Mouse (Mus musculus) hindbrain, embryonic 12.5 days (tissue): ENCODE measurements at regions not wholly inside any gene's neighbourhood (a gene's known extent, or its start where the extent isn't known, plus 50 kb on each side); places are given as distances from the start of the nearest gene placed in this dataset.

Source experiments
- ATAC-seq: fragments of 200-750 bp; cut with Nextera tagmentation; 2 replicates; pipeline ENCODE4 v1.8.0; 2017; ENCODE audit warnings: moderate TSS enrichment; ENCODE audit not compliant: low FRiP score
- H3K27ac ChIP-seq: fragments of 300-500 bp; sonication (generic); 2 replicates; pipeline ENCODE4 v1.5.1; 2016; ENCODE audit warnings: mild to moderate bottlenecking
- H3K27me3 ChIP-seq: fragments of 300-500 bp; sonication (generic); 2 replicates; pipeline ENCODE4 v1.6.1; 2016; ENCODE audit warnings: mild to moderate bottlenecking
- H3K36me3 ChIP-seq: fragments of 300-500 bp; sonication (generic); 2 replicates; pipeline ENCODE4 v1.6.1; 2016; ENCODE audit warnings: mild to moderate bottlenecking
- H3K4me1 ChIP-seq: fragments of 300-500 bp; sonication (generic); 2 replicates; pipeline ENCODE4 v1.6.1; 2016
- H3K4me2 ChIP-seq: fragments of 300-500 bp; sonication (generic); replicated peaks from 2 replicates; pipeline ENCODE4 v1.6.1; 2016; ENCODE audit warnings: mild to moderate bottlenecking
- H3K4me3 ChIP-seq: fragments of 300-500 bp; sonication (generic); 2 replicates; pipeline ENCODE4 v1.5.1; 2016; ENCODE audit warnings: mild to moderate bottlenecking
- H3K9ac ChIP-seq: fragments of 300-500 bp; sonication (generic); 2 replicates; pipeline ENCODE4 v1.6.1; 2016; ENCODE audit warnings: mild to moderate bottlenecking, moderate library complexity
- H3K9me3 ChIP-seq: fragments of 300-500 bp; sonication (generic); replicated peaks from 2 replicates; pipeline ENCODE4 v1.6.1; 2016; ENCODE audit warnings: mild to moderate bottlenecking
- WGBS: fragments of 180-500 bp; shearing (Covaris S2); methylation state at CpG from one replicate; pipeline ENCODE4 v1.1.7; 2016; 5-methylcytosine and 5-hydroxymethylcytosine counted together

GRCm38 (mm10) chr13:83732283-83733121 lies 228.7 kb downstream of the Mef2c start:
- Histone ChIP-seq H3K9ac (peak overlapping the region; percentile 100), H3K4me1 (no peaks in the 10 kb centered on the region), H3K36me3 (no peaks in the 10 kb centered on the region; the same call in none of the 2 replicates), H3K27me3 (no peaks in the 10 kb centered on the region; the same call in 1 of the 2 replicates), H3K4me2 (peak overlapping the region; percentile 69), H3K9me3 (no peaks in the 10 kb centered on the region), H3K4me3 (peak overlapping the region; percentile 84), H3K27ac (peak overlapping the region; percentile 100)
- ATAC-seq: peak; percentile 27
- WGBS: under 1% methylated on average over 31 of the region's 31 CpGs

DNA sequence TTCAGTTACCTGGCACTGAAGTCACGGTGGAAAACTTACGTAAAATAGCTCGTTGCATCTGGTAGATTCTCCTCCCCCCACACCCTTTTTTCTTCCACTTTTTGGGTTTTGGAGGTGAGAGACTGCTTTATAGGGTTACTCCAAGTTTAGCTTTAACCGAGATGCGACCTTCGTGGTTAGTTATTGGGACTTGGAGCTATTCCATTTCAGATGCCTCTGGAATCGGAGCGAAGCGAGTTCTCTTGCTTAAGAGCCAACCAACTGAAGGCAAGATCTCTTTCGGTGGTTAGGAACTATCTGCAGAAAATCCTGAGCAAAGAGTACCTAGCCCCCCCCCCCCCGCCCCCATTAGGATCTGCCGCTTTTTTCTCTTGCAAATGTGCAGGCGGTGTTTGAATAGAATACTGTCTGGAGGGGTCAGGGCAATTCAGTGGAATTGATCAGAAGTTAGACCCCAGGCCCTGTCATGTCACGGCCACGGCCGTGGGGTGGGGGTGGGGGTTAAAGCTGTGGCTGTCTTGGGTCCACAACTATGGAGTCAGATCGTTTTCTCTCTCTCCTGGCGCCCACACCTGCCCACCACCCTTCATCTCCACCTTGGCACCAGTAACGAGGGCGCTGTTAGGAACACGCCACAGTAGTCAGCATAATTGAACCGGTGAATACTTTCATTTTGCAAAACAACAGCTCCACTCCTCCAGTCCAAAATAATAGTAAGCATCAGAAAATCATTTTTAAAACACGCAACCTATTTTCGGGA lies 229.6 kb downstream of the Mef2c start:
- no peak for ATAC-seq
- Histone ChIP-seq H3K9ac (peak overlapping the region; percentile 100), H3K4me3 (peak overlapping the region; percentile 84), H3K9me3 (no peaks in the 10 kb centered on the region), H3K4me2 (peak overlapping the region; percentile 69), H3K27ac (peak overlapping the region; percentile 100), H3K36me3 (no peaks in the 10 kb centered on the region; the same call in none of the 2 replicates), H3K27me3 (no peaks in the 10 kb centered on the region), H3K4me1 (no peaks in the 10 kb centered on the region)
- WGBS: 2% methylated on average over 24 of the region's 24 CpGs

- Histone ChIP-seq H3K4me3 (peak overlapping the region; percentile 84), H3K4me2 (peak overlapping the region; percentile 69), H3K9ac (peak overlapping the region; percentile 100), H3K36me3 (no peaks in the 10 kb centered on the region; the same call in none of the 2 replicates), H3K4me1 (no peaks in the 10 kb centered on the region), H3K9me3 (no peaks in the 10 kb centered on the region), H3K27ac (peak overlapping the region; percentile 100), H3K27me3 (no peaks in the 10 kb centered on the region)
- no peak for ATAC-seq
- 10% methylated on average over 1 of the region's 1 CpGs for WGBS
Observed at GRCm38 (mm10) chr13:83733991-83734610, 230.3 kb downstream of the Mef2c start.

- Histone ChIP-seq H3K9me3 (no peaks in the 10 kb centered on the region), H3K27ac (peak overlapping the region; percentile 76), H3K4me1 (no peaks in the 10 kb centered on the region), H3K36me3 (no peaks in the 10 kb centered on the region; the same call in none of the 2 replicates), H3K27me3 (no peaks in the 10 kb centered on the region), H3K4me3 (peak overlapping the region; percentile 26), H3K4me2 (peak overlapping the region; percentile 60), H3K9ac (peak overlapping the region; percentile 69)
- WGBS: 3% methylated on average over 1 of the region's 1 CpGs
- no peak for ATAC-seq
Observed at GRCm38 (mm10) chr13:83734656-83735055, 230.8 kb downstream of the Mef2c start.

GRCm38 (mm10) chr13:83735101-83735500 lies 231.3 kb downstream of the Mef2c start:
- H3K4me2 ChIP-seq: peak overlapping the region; percentile 60
- H3K9me3 ChIP-seq: no peaks in the 10 kb centered on the region
- H3K27ac ChIP-seq: peak overlapping the region; percentile 85
- H3K4me3 ChIP-seq: peak overlapping the region; percentile 38
- H3K4me1 ChIP-seq: no peaks in the 10 kb centered on the region
- peak overlapping the region; percentile 66 for H3K9ac ChIP-seq
- no peak for ATAC-seq
- no peaks in the 10 kb centered on the region for H3K27me3 ChIP-seq
- 43% methylated on average over 1 of the region's 1 CpGs for WGBS
- no peaks in the 10 kb centered on the region; the same call in none of the 2 replicates for H3K36me3 ChIP-seq

DNA sequence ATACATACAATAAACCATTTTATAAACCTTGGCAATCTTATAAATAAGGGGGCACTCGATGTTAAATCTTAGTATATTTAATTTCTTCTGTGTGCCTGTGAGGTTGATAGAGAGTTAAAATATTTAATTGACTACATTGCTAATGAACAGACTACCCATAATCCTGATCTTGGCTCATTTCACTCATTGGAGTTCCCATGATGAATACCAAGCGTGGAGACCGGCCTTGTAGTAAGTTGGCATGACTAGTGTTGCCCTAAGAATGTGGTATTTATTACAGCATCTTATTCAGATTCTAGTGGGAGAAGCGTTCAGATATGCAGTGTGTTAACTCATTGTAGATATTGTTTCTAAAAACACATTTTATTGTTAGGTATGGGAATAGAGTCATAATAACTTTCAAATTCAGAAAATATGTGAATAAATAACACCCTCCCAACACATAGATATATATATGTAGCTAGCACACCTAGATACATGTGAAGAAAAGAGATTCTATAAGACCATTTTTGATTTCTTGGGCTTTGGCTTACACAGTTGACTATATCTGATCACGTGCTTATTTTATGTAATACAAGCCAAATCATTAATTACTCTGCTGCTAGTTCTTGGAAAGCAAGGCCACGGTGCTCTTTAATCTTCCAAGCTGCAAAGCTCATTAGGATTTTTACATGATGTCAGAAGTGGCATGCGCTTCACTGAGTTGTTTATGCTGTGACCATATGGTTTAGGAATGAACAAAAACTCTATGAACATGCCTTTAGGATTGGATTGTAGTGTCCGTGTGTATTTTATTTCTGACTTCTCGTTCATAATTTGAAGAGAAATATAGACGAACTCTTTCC lies 232.0 kb downstream of the Mef2c start:
- ATAC-seq: no peak
- peak overlapping the region; percentile 85 for H3K27ac ChIP-seq
- H3K9ac ChIP-seq: peak overlapping the region; percentile 66
- 24% methylated on average over 10 of the region's 10 CpGs for WGBS
- H3K4me1 ChIP-seq: no peaks in the 10 kb centered on the region
- no peaks in the 10 kb centered on the region for H3K9me3 ChIP-seq
- H3K4me2 ChIP-seq: peak overlapping the region; percentile 60
- H3K27me3 ChIP-seq: no peaks in the 10 kb centered on the region
- peak overlapping the region; percentile 38 for H3K4me3 ChIP-seq
- no peaks in the 10 kb centered on the region; the same call in none of the 2 replicates for H3K36me3 ChIP-seq

- peak overlapping the region; percentile 60 for H3K4me2 ChIP-seq
- no peaks in the 10 kb centered on the region; the same call in none of the 2 replicates for H3K36me3 ChIP-seq
- H3K9me3 ChIP-seq: no peaks in the 10 kb centered on the region
- 0 out of 2 replicates have a peak, but pooled peaks cover 4% of the 10 kb centered on the region for H3K4me1 ChIP-seq
- peak overlapping the region; percentile 46 for H3K4me3 ChIP-seq
- H3K27me3 ChIP-seq: no peaks in the 10 kb centered on the region
- 2% methylated on average over 9 of the region's 9 CpGs for WGBS
- ATAC-seq: no peak
- H3K27ac ChIP-seq: peak overlapping the region; percentile 97
- peak overlapping the region; percentile 88 for H3K9ac ChIP-seq
Observed at GRCm38 (mm10) chr13:83737031-83737825, 233.4 kb downstream of the Mef2c start.

- Histone ChIP-seq H3K4me3 (peak overlapping the region; percentile 46), H3K4me2 (peak overlapping the region; percentile 60), H3K27me3 (no peaks in the 10 kb centered on the region), H3K9ac (peak overlapping the region; percentile 88), H3K4me1 (0 out of 2 replicates have a peak, but pooled peaks cover 4% of the 10 kb centered on the region), H3K9me3 (no peaks in the 10 kb centered on the region), H3K27ac (peak overlapping the region; percentile 97), H3K36me3 (no peaks in the 10 kb centered on the region; the same call in 1 of the 2 replicates)
- no peak for ATAC-seq
- WGBS: under 1% methylated on average over 27 of the region's 27 CpGs
Observed at GRCm38 (mm10) chr13:83737826-83738527, 234.1 kb downstream of the Mef2c start.

GRCm38 (mm10) chr13:83738528-83738981 lies 234.7 kb downstream of the Mef2c start:
- H3K27ac ChIP-seq: peak overlapping the region; percentile 97
- 0 out of 2 replicates have a peak, but pooled peaks cover 4% of the 10 kb centered on the region for H3K4me1 ChIP-seq
- 3% methylated on average over 12 of the region's 12 CpGs for WGBS
- peak overlapping the region; percentile 88 for H3K9ac ChIP-seq
- no peak for ATAC-seq
- no peaks in the 10 kb centered on the region for H3K27me3 ChIP-seq
- H3K36me3 ChIP-seq: no peaks in the 10 kb centered on the region; the same call in 1 of the 2 replicates
- peak overlapping the region; percentile 46 for H3K4me3 ChIP-seq
- H3K4me2 ChIP-seq: peak overlapping the region; percentile 60
- H3K9me3 ChIP-seq: no peaks in the 10 kb centered on the region

- Histone ChIP-seq H3K9ac (peak overlapping the region; percentile 88), H3K4me1 (0 out of 2 replicates have a peak, but pooled peaks cover 4% of the 10 kb centered on the region), H3K27me3 (no peaks in the 10 kb centered on the region), H3K27ac (peak overlapping the region; percentile 97), H3K9me3 (no peaks in the 10 kb centered on the region), H3K4me2 (peak overlapping the region; percentile 60), H3K36me3 (no peaks in the 10 kb centered on the region; the same call in 1 of the 2 replicates), H3K4me3 (peak overlapping the region; percentile 46)
- 2% methylated on average over 3 of the region's 3 CpGs for WGBS
- no peak for ATAC-seq
Observed at GRCm38 (mm10) chr13:83739131-83739530, 235.3 kb downstream of the Mef2c start.
